In genomic region chr19:45812673-45813252, GRCm38 (mm10) we compare ENCODE assay signal across 8 mouse cellular contexts. TPM values are rescaled to one million over a fixed set of nuclear protein-coding genes. Genes with fewer than 3 reads are reported as not detected.
DNase-seq lines count a peak whose midpoint lies in the region; ATAC-seq and TF ChIP-seq lines count a peak whose summit lies in the region.

No protein-coding gene starts in this region.

- no peak overlapping the region for H3K27ac ChIP-seq in gastrocnemius, adult 2 months
- no peak overlapping the region for H3K27ac ChIP-seq in forebrain, embryonic 13.5 days
- H3K27ac ChIP-seq in liver, embryonic 16.5 days (ENCODE audit: low read length) = no peak overlapping the region

- no peak for TF ChIP-seq CTCF in gastrocnemius, adult 2 months (IDR thresholded peaks at IDR 0.05)

- H3K4me2 ChIP-seq in forebrain, embryonic 13.5 days = peak overlapping the region; percentile 66
- peak overlapping the region; percentile 75 for H3K4me2 ChIP-seq in liver, embryonic 16.5 days (ENCODE audit: low read depth, low read length)

- H3K36me3 ChIP-seq in forebrain, embryonic 13.5 days (ENCODE audit: poor library complexity, severe bottlenecking) = no peaks in the 10 kb centered on the region
- H3K36me3 ChIP-seq in liver, embryonic 16.5 days (ENCODE audit: control insufficient read depth, insufficient read depth) = no peaks in the 10 kb centered on the region

- no peak for DNase-seq in gastrocnemius, adult 2 months
- DNase-seq in gastrocnemius, postnatal 4 days (ENCODE audit: low spot score in 2 of 2) = no peak
- DNase-seq in urinary bladder, postnatal 25 days (ENCODE audit: low spot score) = no peak
- no peak for DNase-seq in layer of hippocampus, postnatal 14 days (ENCODE audit: low spot score in 2 of 2)
- no peak for DNase-seq in kidney, postnatal 4 days

- intact Hi-C loops in gastrocnemius, adult 2 months (cut with DNase I) = loop anchor here (2.0 kb wide), 2 partner anchors 140 to 202 kb away; no protein-coding TSS in a partner anchor

- peak; percentile 11 for ATAC-seq in CD4-positive, CD25-positive, alpha-beta regulatory T cell, adult 4 months
- ATAC-seq in forebrain, embryonic 13.5 days = no peak
- ATAC-seq in liver, embryonic 16.5 days (ENCODE audit: low read depth) = no peak

- peaks cover 41% of the 10 kb centered on the region for H3K4me1 ChIP-seq in forebrain, embryonic 13.5 days
- peaks cover 18% of the 10 kb centered on the region for H3K4me1 ChIP-seq in liver, embryonic 16.5 days (ENCODE audit: control insufficient read depth, low read depth, low read length)

- H3K9ac ChIP-seq in forebrain, embryonic 13.5 days = peak overlapping the region; percentile 54; the same call in 1 of the 2 replicates
- no peak overlapping the region for H3K9ac ChIP-seq in liver, embryonic 16.5 days (ENCODE audit: low read depth, low read length)

- 21% methylated on average over 8 of the region's 8 CpGs for WGBS in forebrain, embryonic 13.5 days
- WGBS in liver, embryonic 16.5 days (ENCODE audit: insufficient replicate concordance) = 17% methylated on average over 8 of the region's 8 CpGs

- peak overlapping the region; percentile 61 for H3K4me3 ChIP-seq in gastrocnemius, adult 2 months
- H3K4me3 ChIP-seq in forebrain, embryonic 13.5 days = peak overlapping the region; percentile 32
- H3K4me3 ChIP-seq in liver, embryonic 16.5 days (ENCODE audit: low read depth, low read length) = peak overlapping the region; percentile 42; the same call in 1 of the 2 replicates

- H3K27me3 ChIP-seq in forebrain, embryonic 13.5 days = peaks cover 23% of the 10 kb centered on the region
- H3K27me3 ChIP-seq in liver, embryonic 16.5 days (ENCODE audit: control insufficient read depth, insufficient read depth, low read depth, low read length) = peaks cover 42% of the 10 kb centered on the region

- H3K9me3 ChIP-seq in forebrain, embryonic 13.5 days (replicated peaks) = no peaks in the 10 kb centered on the region
- no peaks in the 10 kb centered on the region for H3K9me3 ChIP-seq in liver, embryonic 16.5 days (replicated peaks; ENCODE audit: control insufficient read depth, low read length)

RNA-seq across cellular contexts. Expression of gene Kcnip2, which starts 3.1 kb away (rescaled TPM):
- under 1 TPM; 0.48 to 0.70 TPM for total RNA-seq in gastrocnemius, adult 2 months (2021)
- total RNA-seq in gastrocnemius, postnatal 4 days (2021) = under 1 TPM; 0.52 to 0.54 TPM
- 10 to 100 TPM; 17.3 to 17.4 TPM for polyA plus RNA-seq in CD4-positive, CD25-positive, alpha-beta regulatory T cell, adult 4 months (2017; shearing (Covaris generic))
- polyA plus RNA-seq in forebrain, embryonic 13.5 days (2015; fragmentation: Nextera tagmentation; extraction: Ambion mirVana) = 2.7 and 3.3 TPM in 2 replicates
- polyA plus RNA-seq in liver, embryonic 16.5 days (2015; fragmentation: Nextera tagmentation; extraction: Ambion mirVana) = 2.2 TPM in 2 replicates
- 100 to 1,000 TPM; 193 to 195 TPM for total RNA-seq in layer of hippocampus, postnatal 14 days (2021)

RNA-seq across cellular contexts. Expression of gene Mgea5, which starts 29.1 kb away (rescaled TPM):
- total RNA-seq in gastrocnemius, adult 2 months (2021) = 10 to 100 TPM; 35.2 to 41.8 TPM
- total RNA-seq in gastrocnemius, postnatal 4 days (2021) = 10 to 100 TPM; 54.7 to 64.1 TPM
- 100 to 1,000 TPM; 191 to 247 TPM for polyA plus RNA-seq in CD4-positive, CD25-positive, alpha-beta regulatory T cell, adult 4 months (2017; shearing (Covaris generic))
- 85.0 and 88.2 TPM in 2 replicates for polyA plus RNA-seq in forebrain, embryonic 13.5 days (2015; fragmentation: Nextera tagmentation; extraction: Ambion mirVana)
- polyA plus RNA-seq in liver, embryonic 16.5 days (2015; fragmentation: Nextera tagmentation; extraction: Ambion mirVana) = 15.6 and 16.3 TPM in 2 replicates
- 100 to 1,000 TPM; 133 to 136 TPM for total RNA-seq in layer of hippocampus, postnatal 14 days (2021)

Comparison
In these comparisons a context has a peak if more than half of its experiments do, and no peak if none do; other contexts are left out.
1. RNA of gene Kcnip2, which starts 3.1 kb away (total RNA-seq): 193 to 195 TPM in layer of hippocampus, postnatal 14 days; 0.48 to 0.70 TPM in gastrocnemius, adult 2 months and 0.52 to 0.54 TPM in gastrocnemius, postnatal 4 days; every median in the first group is over 100 times any median in the second.
2. Peak in every context shown above with its lines, with median percentiles within 50 percentile points of each other: H3K4me3 ChIP-seq.